Mouse (Mus musculus): ENCODE measurements around the gene Usp25. TPM values are rescaled to one million over a fixed set of nuclear protein-coding genes. Genes with fewer than 3 reads are reported as not detected.

Usp25 gene
- polyA plus RNA-seq, 1 experiment from 2014 or later, result 23.9 TPM

DNA sequence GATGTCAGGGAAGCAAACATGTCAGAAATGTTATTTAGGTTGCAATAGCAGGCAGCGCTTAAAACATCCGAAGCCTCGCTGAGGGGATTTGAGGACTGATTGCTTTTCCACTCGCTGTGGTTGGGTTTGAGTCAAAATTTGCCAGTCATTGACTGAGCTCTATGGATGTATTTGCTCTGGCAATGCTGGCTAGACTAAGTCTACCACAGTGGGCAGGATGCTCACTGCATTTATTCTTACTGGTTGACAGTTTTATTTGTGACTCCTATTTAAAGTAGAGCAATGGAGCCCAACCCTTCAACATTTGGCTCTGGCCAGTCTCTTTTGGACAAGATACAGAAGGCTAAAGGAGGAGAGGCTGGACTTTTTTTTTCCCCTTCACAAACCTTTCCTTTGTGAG is 137.4 kb downstream of the Usp25 start:
- peak; percentile 69 for DNase-seq (ENCODE audit: low spot score, missing footprints)
- WGBS, result 88% methylated on average over 4 of the region's 4 CpGs
- no peaks in the 10 kb centered on the region for H3K27me3 ChIP-seq (ENCODE audit: control insufficient read depth, insufficient read depth, low read length)

DNA sequence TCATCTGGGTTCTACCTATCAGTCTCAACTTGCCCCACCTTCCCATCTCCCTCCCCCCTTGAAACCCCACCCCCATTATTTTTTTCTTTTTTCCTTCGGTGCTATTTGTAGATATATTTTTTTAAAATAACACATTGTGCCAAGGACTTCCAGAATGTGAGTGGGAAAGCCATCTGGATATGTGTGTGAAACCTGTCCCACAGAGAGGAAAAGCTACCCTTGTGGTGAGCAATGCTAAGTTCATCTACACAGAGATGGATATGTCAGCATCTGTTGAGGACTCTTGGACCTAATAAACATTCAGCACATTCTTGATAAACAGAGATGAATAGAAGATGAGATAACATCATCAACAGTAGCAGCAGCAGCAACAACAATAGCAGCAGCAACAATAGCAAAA is 138.8 kb downstream of the Usp25 start:
- Histone ChIP-seq H3K4me3 (ENCODE audit: low read depth, low read length) (no peak overlapping the region), H3K4me1 (ENCODE audit: control insufficient read depth, insufficient read depth, low read length) (no peaks in the 10 kb centered on the region), H3K27me3 (ENCODE audit: control insufficient read depth, insufficient read depth, low read length) (no peaks in the 10 kb centered on the region), H3K9ac (ENCODE audit: low read length) (no peak overlapping the region), H3K4me2 (no peak overlapping the region), H3K36me3 (ENCODE audit: control insufficient read depth, insufficient read depth, low read length) (no peaks in the 10 kb centered on the region), H3K9me3 (ENCODE audit: control insufficient read depth, low read length) (no peaks in the 10 kb centered on the region), H3K27ac (ENCODE audit: low read depth, low read length) (no peak overlapping the region)
- DNase-seq (ENCODE audit: low spot score, missing footprints) (no peak), ATAC-seq (ENCODE audit: low FRiP score) (no peak)
- 88% methylated on average over 1 of the region's 1 CpGs for WGBS

More for the DNA sequence above, 137.4 kb downstream of the Usp25 start:
- Histone ChIP-seq H3K4me3 (ENCODE audit: low read depth, low read length) (no peak overlapping the region), H3K4me2 (no peak overlapping the region), H3K9me3 (ENCODE audit: control insufficient read depth, low read length) (no peaks in the 10 kb centered on the region), H3K27ac (ENCODE audit: low read depth, low read length) (no peak overlapping the region), H3K36me3 (ENCODE audit: control insufficient read depth, insufficient read depth, low read length) (no peaks in the 10 kb centered on the region), H3K4me1 (ENCODE audit: control insufficient read depth, insufficient read depth, low read length) (no peaks in the 10 kb centered on the region), H3K9ac (ENCODE audit: low read length) (no peak overlapping the region)
- no peak for ATAC-seq (ENCODE audit: low FRiP score)

DNA sequence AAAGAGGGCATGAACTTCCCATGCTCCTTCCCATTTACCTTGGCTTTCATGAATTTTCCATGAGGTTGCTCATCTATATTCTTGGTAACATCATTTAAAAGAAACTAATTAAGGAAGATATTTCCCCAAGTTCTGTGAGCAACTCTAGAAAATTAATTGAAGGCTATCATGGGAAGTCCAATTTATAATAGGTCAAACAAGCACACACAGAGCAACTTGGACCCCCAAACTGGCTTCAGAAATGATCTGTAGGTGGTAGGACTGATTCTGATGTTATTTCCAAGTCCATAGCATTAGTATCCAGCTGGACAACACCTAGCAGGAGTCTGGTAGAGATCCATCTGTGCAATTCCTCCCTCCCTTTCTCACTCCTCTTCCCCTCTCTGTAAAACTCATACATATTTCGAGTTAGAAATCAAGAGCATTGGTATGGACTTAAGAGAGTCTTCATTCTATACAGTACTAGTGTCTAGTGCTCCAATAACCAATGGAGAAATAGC is 139.8 kb downstream of the Usp25 start:
- H3K27ac ChIP-seq (ENCODE audit: low read depth, low read length), result no peak overlapping the region
- 68% methylated on average over 1 of the region's 1 CpGs for WGBS
- no peak for ATAC-seq (ENCODE audit: low FRiP score)
- no peaks in the 10 kb centered on the region for H3K9me3 ChIP-seq (ENCODE audit: control insufficient read depth, low read length)
- no peaks in the 10 kb centered on the region for H3K36me3 ChIP-seq (ENCODE audit: control insufficient read depth, insufficient read depth, low read length)
- no peak overlapping the region for H3K4me3 ChIP-seq (ENCODE audit: low read depth, low read length)
- no peak overlapping the region for H3K4me2 ChIP-seq
- H3K9ac ChIP-seq (ENCODE audit: low read length), result no peak overlapping the region
- no peaks in the 10 kb centered on the region for H3K27me3 ChIP-seq (ENCODE audit: control insufficient read depth, insufficient read depth, low read length)
- no peaks in the 10 kb centered on the region for H3K4me1 ChIP-seq (ENCODE audit: control insufficient read depth, insufficient read depth, low read length)
- DNase-seq (ENCODE audit: low spot score, missing footprints), result no peak

DNA sequence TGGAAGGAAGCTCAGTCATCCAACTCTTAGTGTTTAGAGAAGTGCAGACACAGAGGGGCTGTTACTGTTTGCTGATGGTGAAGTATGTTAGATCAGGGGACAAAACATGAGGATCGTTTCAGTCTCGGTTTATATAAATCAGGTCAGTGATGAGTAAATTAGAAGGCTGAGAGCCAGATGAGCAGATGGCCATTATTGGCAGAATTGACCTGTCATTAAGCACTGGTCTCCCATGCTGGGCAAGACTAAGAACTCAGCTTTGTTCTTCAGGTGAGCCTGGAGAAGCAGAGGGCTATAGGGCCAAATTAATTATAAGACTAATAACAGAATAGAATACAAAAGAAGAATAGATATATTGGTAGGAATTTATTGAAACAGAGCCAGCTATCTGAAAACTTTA is 140.3 kb downstream of the Usp25 start:
- Histone ChIP-seq H3K4me2 (no peak overlapping the region), H3K9ac (ENCODE audit: low read length) (no peak overlapping the region), H3K4me1 (ENCODE audit: control insufficient read depth, insufficient read depth, low read length) (no peaks in the 10 kb centered on the region), H3K9me3 (ENCODE audit: control insufficient read depth, low read length) (no peaks in the 10 kb centered on the region), H3K27me3 (ENCODE audit: control insufficient read depth, insufficient read depth, low read length) (no peaks in the 10 kb centered on the region), H3K27ac (ENCODE audit: low read depth, low read length) (no peak overlapping the region), H3K4me3 (ENCODE audit: low read depth, low read length) (no peak overlapping the region), H3K36me3 (ENCODE audit: control insufficient read depth, insufficient read depth, low read length) (no peaks in the 10 kb centered on the region)
- ATAC-seq (ENCODE audit: low FRiP score), result no peak
- WGBS, result 92% methylated on average over 2 of the region's 2 CpGs
- no peak for DNase-seq (ENCODE audit: low spot score, missing footprints)

DNA sequence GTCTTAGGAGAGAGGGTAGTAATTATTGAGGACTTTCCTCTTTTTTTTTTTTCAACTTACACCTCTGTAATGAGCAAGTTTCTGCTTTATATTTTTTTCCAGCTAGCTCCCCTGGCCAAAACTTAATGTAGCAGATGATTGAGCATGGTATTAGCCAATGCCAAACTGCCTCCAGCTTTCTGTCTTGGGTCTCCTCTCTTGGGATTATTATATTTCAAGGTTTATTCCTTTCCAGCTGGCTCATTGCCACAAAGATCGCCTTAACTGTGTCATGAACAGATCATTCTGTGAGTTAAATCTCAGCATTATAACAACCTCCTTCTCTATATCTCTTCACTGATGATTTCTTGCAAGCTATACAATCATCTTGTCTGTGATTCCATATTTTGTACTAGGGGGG is 141.3 kb downstream of the Usp25 start:
- DNase-seq (ENCODE audit: low spot score, missing footprints) (no peak), ATAC-seq (ENCODE audit: low FRiP score) (no peak)
- WGBS, result 89% methylated on average over 1 of the region's 1 CpGs
- H3K9me3 ChIP-seq (ENCODE audit: control insufficient read depth, low read length), result no peaks in the 10 kb centered on the region
- H3K4me1 ChIP-seq (ENCODE audit: control insufficient read depth, insufficient read depth, low read length), result no peaks in the 10 kb centered on the region
- no peak overlapping the region for H3K4me3 ChIP-seq (ENCODE audit: low read depth, low read length)
- no peaks in the 10 kb centered on the region for H3K27me3 ChIP-seq (ENCODE audit: control insufficient read depth, insufficient read depth, low read length)
- H3K4me2 ChIP-seq, result no peak overlapping the region
- H3K27ac ChIP-seq (ENCODE audit: low read depth, low read length), result no peak overlapping the region
- no peak overlapping the region for H3K9ac ChIP-seq (ENCODE audit: low read length)
- no peaks in the 10 kb centered on the region for H3K36me3 ChIP-seq (ENCODE audit: control insufficient read depth, insufficient read depth, low read length)

All from midbrain, embryonic 11.5 days (tissue).